Mouse (Mus musculus) gastrocnemius, postnatal 10 days (tissue): ENCODE measurements around the gene Git1. TPM values are rescaled to one million over a fixed set of nuclear protein-coding genes. Genes with fewer than 3 reads are reported as not detected.

Source experiments
- DNase-seq: peaks from one replicate; pipeline ENCODE4 v3.0.0; 2021; ENCODE audit warnings: mixed read lengths
- long read RNA-seq, 2 experiments: library from polyadenylated mRNA; stranded (forward); transcript quantifications; one replicate each; pipeline ENCODE4 v2.0.0; 2021
- total RNA-seq, 2 experiments: library from RNA; stranded (reverse); gene quantifications; 2 replicates each; pipeline ENCODE4 v1.2.3; 2021

Git1 gene
- total RNA-seq: 10 to 100 TPM; 31.5 to 39.9 TPM
- long read RNA-seq, experiment 1, transcript Git1-202 (19 exons, 3,476 nt): major isoform, 45 of 67 reads
- long read RNA-seq, experiment 1, partial matches to known transcripts: 17 of 67 reads
- long read RNA-seq, experiment 1, other reads (novel, unspliced or antisense): 5 of 67 reads
- long read RNA-seq, experiment 2, transcript Git1-202 (19 exons, 3,476 nt): major isoform, 23 of 36 reads
- long read RNA-seq, experiment 2, partial matches to known transcripts: 11 of 36 reads
- long read RNA-seq, experiment 2, other reads (novel, unspliced or antisense): 2 of 36 reads

DNA sequence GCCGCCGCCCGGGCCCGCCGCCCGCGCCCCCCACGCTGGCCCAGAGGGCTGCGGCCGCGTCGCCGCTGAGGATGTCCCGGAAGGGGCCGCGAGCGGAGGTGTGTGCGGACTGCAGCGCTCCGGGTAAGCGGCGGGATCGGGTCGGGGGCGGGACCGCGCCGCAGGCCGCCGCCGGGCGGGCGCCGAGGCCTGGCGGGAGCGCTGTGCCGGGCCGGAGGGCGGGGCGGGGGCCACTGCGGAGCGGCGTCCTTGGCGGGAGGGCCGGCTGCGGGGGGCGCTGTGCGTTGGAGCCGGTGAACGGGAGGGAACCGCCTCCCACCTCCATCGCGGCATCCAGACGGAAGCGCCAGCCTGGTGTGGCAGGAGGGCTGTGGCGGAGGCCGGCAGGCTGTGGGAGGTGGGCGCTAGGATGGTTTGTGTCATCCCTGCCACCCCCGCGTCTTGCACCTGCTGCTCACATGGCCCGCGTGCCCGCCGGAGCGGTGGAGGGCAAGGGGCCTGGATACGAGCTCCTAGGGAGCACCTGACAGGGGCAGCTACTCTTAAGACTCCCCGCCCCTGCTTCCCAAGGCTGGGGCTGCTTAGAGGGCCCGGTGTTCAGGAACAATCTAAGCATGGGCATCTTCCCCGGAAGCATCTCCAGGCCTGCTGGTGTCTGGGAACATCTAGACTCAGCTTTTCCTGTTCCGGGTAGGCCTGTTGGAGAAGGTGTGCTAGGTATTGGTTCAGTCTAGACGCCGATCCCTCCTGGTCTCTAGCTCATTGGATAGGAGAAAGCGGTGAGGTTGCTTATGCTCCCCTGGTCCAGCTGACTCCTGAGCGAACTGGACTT, at the start of gene Git1:
Gene Git1, plus strand, starts transcription at position 51 of the 832 bp plus-strand sequence.
- DNase-seq: peak; percentile 62

DNA sequence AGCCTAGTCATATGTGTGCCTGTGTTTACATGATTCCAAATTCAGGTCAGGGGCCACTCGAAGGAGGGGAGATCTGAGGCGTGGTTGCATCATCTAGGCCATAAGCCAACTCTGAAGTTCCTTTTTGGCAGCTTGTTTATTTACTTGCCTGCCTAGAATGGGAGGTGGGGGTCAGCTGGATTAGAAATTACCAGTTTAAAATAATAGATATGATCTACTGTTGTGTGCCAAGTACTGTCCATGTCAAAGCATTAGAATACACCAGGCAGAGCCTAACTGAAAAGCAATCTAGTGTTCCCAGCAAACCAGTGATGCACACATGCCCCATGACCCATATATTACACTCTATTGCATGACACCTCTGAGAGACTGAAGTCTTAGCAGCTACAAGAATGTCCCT, 48.4 kb upstream of the Git1 start:
- no peak for DNase-seq

DNA sequence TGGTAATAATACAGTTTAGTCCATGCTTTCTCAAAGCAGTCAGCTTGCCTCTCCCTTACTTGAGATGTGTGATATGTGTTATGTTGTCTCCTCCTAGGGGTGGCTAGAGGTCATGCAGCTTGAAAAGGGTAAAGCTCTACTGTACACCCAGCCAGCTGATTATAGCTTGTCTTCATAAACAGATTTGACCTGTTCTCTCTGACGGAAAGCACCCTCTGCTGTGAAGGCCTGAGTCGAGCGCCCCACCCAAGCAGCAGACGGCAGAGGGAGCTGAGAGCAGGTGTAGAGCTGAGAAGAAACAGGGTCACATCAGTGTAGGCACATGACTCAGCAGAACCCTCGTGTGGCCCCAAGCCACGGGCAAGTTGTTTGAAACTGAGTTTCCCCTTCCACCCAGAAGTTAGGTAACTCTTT, 46.7 kb upstream of the Git1 start:
- no peak for DNase-seq

DNA sequence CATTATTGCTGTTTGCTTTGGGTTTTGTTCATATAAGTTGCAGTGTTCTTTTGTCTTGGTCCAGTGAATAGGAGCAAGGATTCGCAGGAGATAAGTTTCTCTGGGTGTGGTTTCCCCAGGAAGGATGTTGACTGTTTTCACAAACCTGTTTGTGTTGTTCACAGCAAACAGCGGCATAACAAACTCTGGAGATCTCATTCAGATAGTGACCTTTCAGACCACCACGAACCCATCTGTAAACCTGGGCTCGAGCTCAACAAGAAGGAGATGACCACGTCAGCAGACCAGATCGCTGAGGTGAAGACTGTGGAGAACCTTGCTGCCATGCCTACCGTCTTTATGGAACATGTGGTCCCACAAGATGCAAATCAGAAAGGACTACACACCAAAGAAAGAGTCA, 44.1 kb upstream of the Git1 start:
- no peak for DNase-seq

DNA sequence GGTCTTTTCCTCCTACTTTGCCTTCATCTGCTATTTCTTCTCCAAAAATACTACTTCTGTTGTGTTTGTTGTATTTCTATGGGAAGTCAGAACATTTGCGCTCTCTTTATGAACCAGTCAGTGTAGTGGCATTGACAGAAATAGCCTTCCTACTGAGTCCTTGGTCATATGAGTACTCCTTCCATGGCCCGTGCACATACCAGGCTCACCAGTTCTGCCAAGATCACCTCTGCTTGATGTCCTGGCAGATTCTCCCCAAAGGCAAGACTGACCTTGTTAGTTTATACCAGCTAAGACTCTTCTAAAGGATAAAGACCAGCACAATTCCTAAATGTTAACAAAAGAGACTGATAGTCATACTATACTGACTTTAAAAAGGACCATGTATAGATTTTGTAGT, 41.7 kb upstream of the Git1 start:
- DNase-seq: no peak

DNA sequence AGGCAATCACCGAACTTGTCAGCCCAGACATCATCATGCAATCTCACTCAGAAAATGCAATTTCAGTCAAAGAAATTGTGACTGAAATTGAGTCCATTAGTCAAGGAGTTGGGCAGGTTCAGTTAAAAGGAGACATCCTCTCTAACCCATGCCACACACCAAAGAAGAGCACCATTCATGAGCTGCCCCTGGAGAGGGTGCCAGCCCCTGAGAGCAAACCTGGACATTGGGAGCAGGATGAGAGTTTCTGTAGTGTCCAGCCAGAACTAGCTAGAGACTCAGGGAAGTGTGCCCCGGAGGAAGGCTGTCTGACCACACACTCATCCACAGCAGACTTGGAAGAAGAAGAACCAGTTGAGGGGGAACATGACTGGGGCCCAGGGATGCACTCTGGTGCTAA, 40.0 kb upstream of the Git1 start:
- DNase-seq: no peak

DNA sequence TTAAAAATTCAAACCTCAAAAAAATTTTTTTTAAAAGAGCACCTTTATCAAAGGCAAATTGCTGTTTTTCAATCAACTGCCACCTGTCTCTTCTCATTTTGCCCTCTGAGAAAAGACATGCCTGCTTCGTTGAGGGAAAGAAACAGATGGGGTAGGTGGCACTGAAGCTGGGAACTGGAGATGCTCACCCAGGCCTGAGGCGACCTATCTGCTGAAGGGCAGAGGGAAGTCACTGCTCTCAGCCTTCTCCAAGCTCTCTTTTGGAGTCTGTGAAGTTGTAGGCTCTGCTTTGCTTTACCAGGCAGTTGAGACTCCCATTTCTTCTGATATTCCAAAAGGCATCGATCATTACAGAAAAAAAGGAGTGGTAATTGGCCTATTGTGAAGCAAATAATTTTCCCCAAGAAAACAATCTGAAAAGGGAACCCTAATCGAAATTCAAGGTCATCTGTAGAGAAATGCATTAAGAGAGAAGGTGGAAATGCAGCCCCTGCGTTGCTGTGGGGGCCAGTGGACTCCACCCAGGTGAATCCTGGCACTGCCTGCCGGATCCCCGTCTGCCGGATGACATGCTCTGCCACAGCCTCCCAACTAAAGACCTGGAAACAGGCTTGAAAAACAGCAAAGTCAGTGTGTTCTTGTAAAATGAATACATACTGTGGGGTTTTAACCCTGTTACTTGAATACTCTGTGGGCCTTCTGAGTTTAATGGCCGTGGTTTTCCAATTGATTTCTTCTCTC, 37.4 kb upstream of the Git1 start:
- no peak for DNase-seq

DNA sequence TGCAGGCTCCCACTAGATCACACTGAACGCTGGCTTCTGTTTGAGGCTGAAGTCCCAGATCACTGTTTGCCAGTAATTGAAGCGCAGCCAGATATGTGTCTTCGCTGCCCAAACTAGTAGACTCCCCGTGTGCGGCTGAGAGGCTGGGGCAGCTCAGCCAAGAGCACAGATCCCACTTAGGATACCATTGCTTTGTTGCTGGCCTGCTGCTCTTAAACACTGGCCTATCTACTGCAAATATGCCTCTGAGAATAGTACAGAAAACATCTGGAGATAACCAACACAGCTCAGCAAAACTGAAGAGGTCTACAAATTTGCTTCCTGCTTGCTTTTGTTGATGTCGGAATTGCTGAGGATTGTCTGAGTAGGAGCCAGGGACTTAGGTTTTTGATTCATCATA, 36.5 kb upstream of the Git1 start:
- peak; percentile 16 for DNase-seq

DNA sequence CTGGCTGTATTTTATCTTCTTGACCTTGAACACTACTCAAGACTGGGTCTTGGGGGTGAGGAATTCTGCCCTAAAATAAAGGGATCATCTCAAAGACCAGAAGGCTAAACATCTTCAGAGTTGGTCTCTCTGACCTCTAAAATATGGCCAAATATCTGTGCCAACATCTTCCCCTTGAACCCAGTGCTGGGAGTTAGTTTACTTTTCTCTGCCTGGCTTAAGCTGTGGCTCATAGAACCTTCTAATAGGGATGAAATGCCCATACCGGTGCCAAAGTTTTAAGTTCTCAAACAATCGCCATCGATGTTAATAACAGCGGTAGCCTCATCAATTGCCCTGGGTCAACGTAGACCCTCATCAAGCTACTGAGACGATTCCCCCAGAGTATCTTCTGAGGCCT, 31.5 kb upstream of the Git1 start:
- DNase-seq: no peak

DNA sequence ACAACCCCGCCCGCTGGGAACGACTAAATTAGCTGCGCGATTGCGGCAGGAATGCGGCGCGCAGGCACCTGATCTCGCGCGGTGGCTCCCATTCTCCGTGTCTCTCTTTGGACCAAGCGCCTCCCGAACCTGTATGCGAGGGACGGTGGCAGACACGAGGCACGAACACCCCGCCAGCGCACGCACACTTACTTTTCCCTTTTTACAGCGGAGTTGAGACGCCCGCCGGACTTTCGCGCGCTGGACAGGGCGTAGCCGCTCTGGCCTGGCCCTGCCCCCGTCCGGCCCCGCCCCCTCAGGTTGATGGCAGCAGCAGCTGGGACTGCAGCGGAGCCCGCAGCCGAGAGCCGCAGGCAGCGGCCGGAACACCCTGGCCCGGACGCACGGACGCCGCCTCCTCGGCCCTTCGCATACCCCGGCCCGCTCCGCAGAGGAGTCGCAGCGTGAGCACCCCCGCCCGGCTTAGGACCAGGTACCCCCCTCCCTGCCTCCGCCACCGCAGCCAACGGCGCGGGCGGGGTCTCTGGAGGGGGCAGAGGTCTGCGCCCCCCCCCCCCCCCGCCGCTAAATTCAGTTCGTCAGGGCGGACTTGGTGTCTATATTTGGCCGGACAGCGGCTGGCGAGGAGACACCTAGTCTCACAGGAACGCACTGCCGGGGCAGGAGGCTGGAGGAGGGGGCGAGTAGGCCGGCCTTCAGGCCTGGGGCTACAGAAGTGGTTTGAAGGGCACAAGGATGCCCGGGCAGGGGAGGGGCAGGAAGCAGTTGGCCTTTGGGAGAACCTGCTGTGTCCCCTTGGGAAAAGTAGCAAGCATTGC, 30.9 kb upstream of the Git1 start, which contains the start of gene Coro6:
Gene Coro6, plus strand, starts transcription at position 129 of the 818 bp plus-strand sequence.
- peak; percentile 87 for DNase-seq

DNA sequence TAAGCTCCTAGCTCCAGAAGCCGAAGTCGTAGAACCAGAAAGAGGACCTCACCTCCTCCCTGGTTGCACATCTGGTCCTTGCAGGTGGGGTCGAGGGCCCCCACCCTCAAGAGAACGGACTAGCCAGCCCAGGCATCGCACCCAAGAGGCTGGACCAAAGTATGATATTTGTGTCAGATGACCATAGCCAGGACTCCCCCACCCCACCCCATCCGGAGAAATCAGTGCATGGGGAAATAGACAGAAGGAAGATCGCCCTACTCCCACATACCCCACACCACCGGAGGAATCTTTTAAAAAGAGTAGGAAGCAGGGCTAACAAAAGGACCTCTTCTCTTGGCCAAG, 30.3 kb upstream of the Git1 start:
- no peak for DNase-seq

DNA sequence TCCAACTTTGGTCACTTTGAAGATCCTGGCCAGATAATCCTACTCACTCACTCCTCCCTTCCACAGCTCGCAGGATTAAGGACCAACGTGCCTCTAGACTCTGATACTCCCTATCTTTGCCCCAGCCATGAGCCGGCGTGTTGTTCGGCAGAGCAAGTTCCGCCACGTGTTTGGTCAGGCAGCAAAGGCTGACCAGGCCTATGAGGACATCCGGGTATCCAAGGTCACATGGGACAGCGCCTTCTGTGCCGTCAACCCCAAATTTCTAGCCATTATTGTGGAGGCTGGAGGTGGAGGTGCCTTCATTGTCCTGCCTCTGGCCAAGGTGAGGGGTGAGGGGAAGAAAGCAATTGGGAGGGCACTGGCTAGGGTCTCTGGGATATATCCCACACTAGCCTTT, 29.6 kb upstream of the Git1 start:
- no peak for DNase-seq

DNA sequence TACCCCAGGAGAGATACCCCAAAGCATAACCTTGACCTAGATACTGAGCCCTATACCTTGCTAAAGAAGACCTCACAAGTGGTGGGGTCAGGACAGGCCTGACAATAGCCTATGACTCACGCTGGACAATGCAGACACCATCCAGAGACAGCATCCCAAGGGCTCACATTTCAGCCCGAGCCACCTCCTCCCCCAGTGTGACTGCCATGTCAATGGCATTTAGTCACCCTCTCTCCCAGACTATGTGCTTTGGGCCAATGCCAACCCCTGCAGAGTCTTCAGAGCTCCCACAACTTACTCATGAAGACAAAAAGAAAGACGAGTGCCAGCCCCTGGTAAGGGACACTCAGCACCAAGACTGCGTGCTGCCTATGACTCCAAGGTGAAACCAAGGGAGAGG, 28.7 kb upstream of the Git1 start:
- no peak for DNase-seq

DNA sequence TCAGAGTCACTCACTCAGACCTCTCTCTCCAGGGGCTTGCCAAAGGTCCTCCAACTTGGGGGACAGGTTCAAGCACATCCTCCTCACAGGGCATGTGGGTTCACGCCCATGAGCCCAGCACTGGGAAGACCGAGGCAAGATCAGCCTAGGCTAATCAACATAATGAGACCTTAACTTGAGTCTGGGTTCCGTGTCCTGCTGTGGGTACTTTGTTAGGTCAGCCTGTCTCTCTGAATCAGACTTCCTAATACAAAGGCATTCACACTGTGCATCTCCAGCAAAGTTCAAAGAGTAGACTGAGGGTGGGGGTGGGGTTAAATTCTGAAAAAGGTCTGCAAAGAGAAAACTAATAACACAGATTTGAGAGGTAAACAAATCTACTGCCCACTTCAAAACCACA, 28.3 kb upstream of the Git1 start:
- DNase-seq: no peak

DNA sequence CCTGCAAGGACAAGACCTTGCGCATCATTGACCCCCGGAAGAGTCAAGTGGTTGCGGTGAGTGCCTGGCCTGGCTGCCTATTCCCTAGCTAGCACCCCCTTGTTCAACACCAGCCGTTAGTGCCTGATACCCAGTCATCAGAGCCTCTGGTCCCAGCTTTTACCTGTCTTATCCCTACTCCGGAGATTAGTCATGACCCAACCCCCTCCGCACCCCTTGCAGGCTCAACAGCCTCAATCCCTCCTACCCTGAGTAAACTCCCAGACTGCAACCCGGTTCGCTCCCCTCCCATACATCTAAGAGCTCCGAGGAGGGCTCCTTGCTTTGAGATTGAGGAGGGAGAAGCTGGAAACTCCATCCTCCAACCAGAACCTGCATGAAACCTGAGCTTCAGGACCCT, 26.8 kb upstream of the Git1 start:
- no peak for DNase-seq

DNA sequence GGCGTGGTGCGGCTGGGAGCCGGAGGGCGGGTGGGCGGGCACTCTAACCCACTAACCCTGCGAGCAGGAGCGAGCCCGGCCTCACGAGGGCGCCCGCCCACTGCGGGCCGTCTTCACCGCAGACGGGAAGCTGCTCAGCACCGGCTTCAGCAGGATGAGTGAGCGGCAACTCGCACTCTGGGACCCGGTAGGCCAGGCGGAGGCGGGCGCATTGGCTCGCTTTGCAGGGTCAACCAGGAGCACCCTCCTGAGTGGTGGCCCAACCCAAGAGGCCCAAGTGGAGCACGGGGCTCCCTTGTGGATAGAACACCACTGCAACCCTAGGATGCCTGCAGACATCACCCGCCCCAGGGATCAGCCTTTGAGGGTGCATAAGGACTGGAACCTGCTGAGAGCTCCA, 26.2 kb upstream of the Git1 start:
- peak; percentile 75 for DNase-seq

DNA sequence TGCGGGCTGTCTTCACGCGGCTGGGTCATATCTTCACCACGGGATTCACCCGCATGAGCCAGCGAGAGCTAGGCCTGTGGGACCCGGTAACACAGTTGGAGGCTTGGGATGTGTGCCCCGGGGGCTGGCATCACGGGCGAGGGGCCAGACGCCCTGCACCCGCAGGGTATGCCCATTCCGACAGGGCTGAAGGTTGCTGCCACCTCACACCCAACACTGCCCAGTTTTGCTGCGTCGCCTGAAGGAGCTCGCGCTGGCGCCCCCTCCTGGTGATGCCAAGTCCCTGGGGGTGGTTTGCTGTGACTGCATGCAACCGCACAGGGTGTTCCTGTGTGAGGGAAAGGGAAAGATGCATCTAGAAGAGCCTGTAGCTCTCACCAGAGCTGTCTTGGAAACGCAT, 25.6 kb upstream of the Git1 start:
- DNase-seq: peak; percentile 83

DNA sequence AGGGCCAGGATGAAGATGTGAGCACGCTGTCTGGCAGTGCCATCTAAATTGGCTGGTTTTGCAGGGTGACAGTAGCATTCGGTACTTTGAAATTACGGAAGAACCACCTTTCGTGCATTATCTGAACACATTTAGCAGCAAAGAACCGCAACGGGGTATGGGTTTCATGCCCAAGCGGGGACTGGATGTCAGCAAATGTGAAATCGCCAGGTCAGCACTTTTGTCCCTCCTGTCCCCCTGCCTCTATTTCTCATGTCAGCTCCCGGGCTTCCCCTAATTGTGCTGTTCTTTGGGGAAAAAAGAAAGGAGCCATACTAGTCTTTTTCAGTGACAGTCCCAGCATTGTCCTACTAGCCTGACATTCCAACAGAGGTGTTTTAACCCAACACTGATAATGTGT, 25.0 kb upstream of the Git1 start:
- no peak for DNase-seq

DNA sequence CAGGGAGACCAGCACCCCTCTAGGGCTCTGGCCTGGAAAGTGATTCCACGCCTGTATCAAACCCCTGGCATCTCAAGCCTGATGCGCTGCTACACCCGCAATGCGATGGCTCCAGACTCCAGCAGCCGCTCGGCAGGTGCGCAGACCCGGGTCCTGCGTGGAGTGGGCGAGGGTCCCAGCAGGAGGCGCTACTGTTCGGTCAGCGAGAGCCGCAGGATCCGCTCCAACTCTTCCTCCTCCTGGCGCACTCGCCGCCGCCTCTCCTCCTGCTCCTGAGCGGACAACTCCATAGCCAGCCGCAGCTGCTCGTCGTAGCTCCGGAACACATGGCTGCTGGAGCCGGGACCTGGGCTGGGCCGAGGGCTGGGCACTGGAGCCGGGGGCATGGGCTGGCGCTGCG, 22.0 kb upstream of the Git1 start:
- DNase-seq: no peak

DNA sequence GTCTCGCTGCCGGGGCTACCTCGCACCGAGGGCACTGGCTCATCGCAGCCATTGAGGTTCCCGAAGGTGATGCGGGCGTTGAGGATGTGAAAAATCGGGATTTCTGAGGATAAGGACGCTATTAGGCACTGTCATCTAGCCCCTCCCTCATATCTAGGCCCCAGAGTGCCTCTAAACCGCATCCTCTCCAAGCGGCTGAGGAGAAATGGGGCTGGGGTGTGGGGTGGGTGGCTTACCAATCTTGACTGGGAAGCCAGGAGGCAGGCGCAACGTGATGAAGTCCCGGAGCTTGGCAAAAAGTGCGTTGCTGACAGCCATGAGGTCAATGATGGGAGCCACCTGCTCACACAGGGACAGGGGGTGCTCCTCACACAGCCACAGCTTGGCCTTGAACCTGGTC, 20.6 kb upstream of the Git1 start:
- no peak for DNase-seq

DNA sequence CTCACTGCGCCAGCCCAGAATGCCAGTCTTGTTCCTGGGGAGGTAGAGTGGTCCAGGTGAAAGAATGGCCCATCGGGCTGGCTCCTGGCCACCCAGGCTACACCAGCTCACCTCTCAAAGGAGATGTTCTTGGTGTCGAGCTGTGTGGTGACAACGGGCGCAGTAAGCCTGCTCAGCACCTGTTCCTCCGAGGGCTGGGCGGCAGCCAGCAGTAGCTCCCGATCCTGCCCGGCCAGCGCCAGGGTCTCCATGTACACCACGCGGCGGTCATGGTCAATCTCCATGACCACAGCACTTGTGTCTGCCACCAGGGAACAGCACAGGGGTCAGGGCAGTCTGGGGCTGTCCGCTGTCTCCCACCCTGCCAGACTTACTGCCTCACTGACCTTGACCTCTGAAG, 17.1 kb upstream of the Git1 start:
- DNase-seq: no peak

DNA sequence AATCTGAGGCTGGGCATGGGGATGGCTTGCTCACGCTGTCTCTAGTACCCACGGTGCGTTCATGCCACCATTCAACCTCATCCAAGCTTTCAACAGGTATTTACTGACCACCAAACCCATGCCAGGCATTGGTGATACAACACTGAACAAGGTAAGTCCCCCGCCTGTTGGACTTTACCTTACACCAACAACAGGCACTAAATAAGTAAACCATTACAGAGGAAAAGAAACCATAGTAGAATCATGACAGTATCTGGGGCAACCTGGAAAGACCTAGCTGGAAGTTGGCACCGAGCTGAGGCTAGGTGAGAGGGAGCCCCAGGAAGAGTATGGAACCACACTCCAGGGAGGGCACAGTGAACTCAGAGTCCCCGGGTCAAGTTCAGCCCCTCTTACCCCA, 16.5 kb upstream of the Git1 start:
- no peak for DNase-seq
